Mouse (Mus musculus): ENCODE data around the gene Mthfsd. TPM values are rescaled to one million over a fixed set of nuclear protein-coding genes. Genes with fewer than 3 reads are reported as not detected.

Gene Mthfsd
- polyA plus RNA-seq, 1 experiment = 63.3 TPM

DNA sequence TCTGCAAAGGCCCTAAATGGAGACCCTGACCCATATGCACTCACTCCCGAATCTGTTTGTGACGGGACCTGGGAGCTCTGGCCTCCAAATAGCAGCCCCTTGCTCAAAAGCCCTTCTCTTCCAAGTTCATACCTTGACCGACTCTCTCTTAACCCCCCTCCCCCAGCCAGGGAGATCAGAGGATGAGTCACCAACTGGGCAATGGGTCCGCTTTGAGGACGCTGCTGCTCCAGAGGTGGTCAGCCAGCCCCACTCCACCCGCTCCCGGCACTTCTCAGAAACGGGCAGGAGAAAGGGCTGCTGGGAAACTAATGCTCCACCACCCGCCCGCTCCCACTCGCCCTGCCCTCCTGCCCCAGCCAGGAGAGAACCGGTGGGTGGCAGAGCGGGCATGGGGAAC, 32.3 kb downstream of the Mthfsd start:
- Histone ChIP-seq H3K4me3 (ENCODE audit: insufficient read depth, low read length) (no peak overlapping the region), H3K27ac (ENCODE audit: insufficient read depth, low read length) (no peak overlapping the region), H3K4me1 (ENCODE audit: control insufficient read depth, insufficient read depth, low read length) (no peaks in the 10 kb centered on the region)
- TF ChIP-seq CTCF (IDR thresholded peaks at IDR 0.05; ENCODE audit: borderline replicate concordance, insufficient read depth, low read length) (no peak), POLR2A (IDR thresholded peaks at IDR 0.05; ENCODE audit: low read depth, low read length) (no peak)

- Histone ChIP-seq H3K4me3 (ENCODE audit: insufficient read depth, low read length) (no peak overlapping the region), H3K4me1 (ENCODE audit: control insufficient read depth, insufficient read depth, low read length) (no peaks in the 10 kb centered on the region), H3K27ac (ENCODE audit: insufficient read depth, low read length) (no peak overlapping the region)
- no peak for TF ChIP-seq POLR2A (IDR thresholded peaks at IDR 0.05; ENCODE audit: low read depth, low read length)
- TF ChIP-seq CTCF (IDR thresholded peaks at IDR 0.05; ENCODE audit: borderline replicate concordance, insufficient read depth, low read length) = no peak
Observed at GRCm38 (mm10) chr8:121074848-121075145, 33.4 kb downstream of the Mthfsd start.

DNA sequence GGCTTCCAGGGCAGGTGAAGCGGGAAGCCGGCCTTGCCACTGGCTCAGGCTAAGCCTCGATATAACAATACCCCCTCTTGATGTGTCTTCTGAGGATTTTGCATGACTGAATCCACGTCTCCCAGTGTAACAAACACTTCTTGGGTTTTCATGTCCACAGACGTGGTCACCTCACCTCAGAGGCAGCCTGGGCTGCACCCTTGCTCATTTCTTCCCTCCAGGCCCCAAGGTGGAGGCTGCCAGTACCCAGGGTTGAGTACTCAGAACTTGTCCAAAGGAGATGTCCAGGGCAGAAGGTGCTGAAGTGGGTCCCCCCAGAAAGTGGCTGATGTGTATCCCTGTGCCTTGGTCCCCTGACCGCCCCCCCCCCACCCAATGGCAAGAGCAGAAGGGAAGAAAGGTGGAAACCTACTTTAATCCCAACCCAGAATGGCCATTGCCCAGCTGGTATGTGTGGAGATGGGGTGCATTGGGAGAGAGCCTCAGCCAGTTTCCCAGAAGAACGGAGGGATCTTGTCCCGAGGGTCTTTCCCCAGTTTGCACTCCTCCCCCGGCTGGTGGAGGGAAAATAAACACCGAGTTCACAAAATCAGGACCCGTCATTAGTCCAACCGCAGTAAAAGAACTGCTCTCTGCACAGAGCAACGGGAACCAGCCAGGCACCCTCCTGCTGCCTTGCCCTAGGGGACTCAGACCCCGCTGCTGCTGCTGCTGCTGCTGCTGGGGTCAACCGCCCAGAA, 33.9 kb downstream of the Mthfsd start:
- no peaks in the 10 kb centered on the region for H3K4me1 ChIP-seq (ENCODE audit: control insufficient read depth, insufficient read depth, low read length)
- no peak overlapping the region for H3K4me3 ChIP-seq (ENCODE audit: insufficient read depth, low read length)
- no peak overlapping the region for H3K27ac ChIP-seq (ENCODE audit: insufficient read depth, low read length)
- TF ChIP-seq POLR2A (IDR thresholded peaks at IDR 0.05; ENCODE audit: low read depth, low read length) = no peak
- no peak for TF ChIP-seq CTCF (IDR thresholded peaks at IDR 0.05; ENCODE audit: borderline replicate concordance, insufficient read depth, low read length)

DNA sequence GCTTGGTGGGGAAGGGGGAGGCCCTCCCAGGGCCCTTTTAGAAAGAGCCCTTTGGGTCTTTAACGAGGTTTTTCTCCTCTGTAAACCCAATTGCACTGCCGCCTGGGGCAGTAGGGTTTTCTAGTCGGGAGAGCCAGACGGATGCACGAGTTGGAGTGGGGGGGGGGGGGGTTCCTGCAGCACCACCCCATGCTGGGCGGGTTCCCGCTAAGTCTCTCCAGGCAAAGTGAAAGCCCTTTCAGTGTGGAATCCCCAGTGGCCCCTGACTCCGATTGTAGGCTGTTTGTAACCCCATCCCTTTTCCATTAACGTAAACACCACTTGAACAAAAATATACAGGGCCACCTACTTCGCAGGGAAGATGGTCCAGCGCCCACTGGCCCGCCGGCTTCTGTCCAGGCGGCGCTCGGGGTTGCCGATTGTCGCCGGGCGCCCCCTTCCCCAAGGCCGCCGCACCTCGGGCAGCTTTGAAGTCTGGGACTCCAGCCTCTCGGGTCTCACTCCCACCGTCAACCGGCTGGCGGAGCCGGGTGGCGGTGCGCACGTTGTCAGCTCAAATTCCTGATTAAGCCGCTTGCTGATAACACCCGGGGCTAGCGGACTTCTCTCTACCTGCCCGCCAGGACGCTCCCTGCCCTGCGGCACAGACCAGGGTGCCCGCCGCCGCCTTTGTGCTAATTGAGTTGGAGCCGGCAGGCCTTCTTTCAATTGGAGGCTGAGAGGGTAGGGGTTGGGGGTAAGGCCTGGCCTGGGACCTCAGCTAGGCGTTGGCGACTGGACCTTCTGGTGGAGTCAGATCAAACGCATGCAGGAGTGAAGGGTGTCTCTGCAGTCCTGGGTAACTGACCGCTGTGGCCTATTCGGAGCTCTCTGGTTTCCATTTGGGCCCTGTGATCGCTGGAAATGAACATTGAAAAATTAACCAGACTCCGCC, 34.8 kb downstream of the Mthfsd start:
- Histone ChIP-seq H3K27ac (ENCODE audit: insufficient read depth, low read length) (no peak overlapping the region), H3K4me3 (ENCODE audit: insufficient read depth, low read length) (no peak overlapping the region), H3K4me1 (ENCODE audit: control insufficient read depth, insufficient read depth, low read length) (no peaks in the 10 kb centered on the region)
- TF ChIP-seq CTCF (IDR thresholded peaks at IDR 0.05; ENCODE audit: borderline replicate concordance, insufficient read depth, low read length) (no peak), POLR2A (IDR thresholded peaks at IDR 0.05; ENCODE audit: low read depth, low read length) (no peak)

- no peak overlapping the region for H3K27ac ChIP-seq (ENCODE audit: insufficient read depth, low read length)
- H3K4me3 ChIP-seq (ENCODE audit: insufficient read depth, low read length) = no peak overlapping the region
- H3K4me1 ChIP-seq (ENCODE audit: control insufficient read depth, insufficient read depth, low read length) = no peaks in the 10 kb centered on the region
- TF ChIP-seq POLR2A (IDR thresholded peaks at IDR 0.05; ENCODE audit: low read depth, low read length) = no peak
- no peak for TF ChIP-seq CTCF (IDR thresholded peaks at IDR 0.05; ENCODE audit: borderline replicate concordance, insufficient read depth, low read length)
Observed at GRCm38 (mm10) chr8:121072406-121073130, 35.6 kb downstream of the Mthfsd start.

- TF ChIP-seq CTCF (IDR thresholded peaks at IDR 0.05; ENCODE audit: borderline replicate concordance, insufficient read depth, low read length) (no peak), POLR2A (IDR thresholded peaks at IDR 0.05; ENCODE audit: low read depth, low read length) (no peak)
- Histone ChIP-seq H3K27ac (ENCODE audit: insufficient read depth, low read length) (no peak overlapping the region), H3K4me1 (ENCODE audit: control insufficient read depth, insufficient read depth, low read length) (no peaks in the 10 kb centered on the region), H3K4me3 (ENCODE audit: insufficient read depth, low read length) (no peak overlapping the region)
Observed at GRCm38 (mm10) chr8:121071454-121071853, 36.7 kb downstream of the Mthfsd start.

DNA sequence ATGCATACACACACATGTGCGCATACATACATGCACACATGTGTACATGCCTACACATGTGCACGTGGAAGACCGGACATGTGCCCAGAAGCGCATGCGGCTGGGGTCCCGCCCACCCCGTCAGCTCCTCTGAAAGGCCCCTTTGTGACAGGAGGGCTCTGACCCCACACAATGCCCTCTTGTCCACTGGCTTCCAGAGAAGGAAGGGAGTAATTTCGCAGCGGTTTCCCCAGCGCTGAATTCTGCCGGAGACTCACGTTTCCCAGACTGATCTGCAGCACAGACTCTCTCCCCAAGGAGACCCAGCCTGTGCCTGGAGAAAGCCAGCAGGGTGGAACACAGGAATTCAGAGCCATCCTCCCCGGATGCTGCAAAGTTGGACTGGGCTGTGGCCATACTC, 44.5 kb downstream of the Mthfsd start:
- Histone ChIP-seq H3K4me3 (ENCODE audit: insufficient read depth, low read length) (no peak overlapping the region), H3K4me1 (ENCODE audit: control insufficient read depth, insufficient read depth, low read length) (no peaks in the 10 kb centered on the region), H3K27ac (ENCODE audit: insufficient read depth, low read length) (no peak overlapping the region)

DNA sequence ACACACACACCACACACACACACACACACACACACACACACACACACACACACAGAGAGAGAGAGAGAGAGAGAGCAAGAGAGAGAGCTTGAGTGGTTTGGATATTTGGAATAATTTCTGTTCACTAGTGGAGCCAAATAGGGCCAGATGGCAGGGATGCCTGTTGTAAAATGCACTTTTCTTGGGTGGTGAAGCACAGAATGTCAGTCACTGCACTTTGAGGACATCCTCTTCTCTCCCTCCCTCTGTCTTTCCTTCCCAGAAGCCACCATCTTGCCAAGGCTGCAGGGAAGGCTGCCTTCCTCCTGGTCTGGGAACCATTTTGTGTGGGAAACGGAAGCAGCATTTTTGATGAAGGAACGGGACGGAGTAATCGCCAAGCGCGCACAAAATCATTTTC, 45.7 kb downstream of the Mthfsd start:
- TF ChIP-seq CTCF (IDR thresholded peaks at IDR 0.05; ENCODE audit: borderline replicate concordance, insufficient read depth, low read length) = no peak
- TF ChIP-seq POLR2A (IDR thresholded peaks at IDR 0.05; ENCODE audit: low read depth, low read length) = no peak
- H3K4me1 ChIP-seq (ENCODE audit: control insufficient read depth, insufficient read depth, low read length) = no peaks in the 10 kb centered on the region
- H3K27ac ChIP-seq (ENCODE audit: insufficient read depth, low read length) = no peak overlapping the region
- no peak overlapping the region for H3K4me3 ChIP-seq (ENCODE audit: insufficient read depth, low read length)

More for the DNA sequence above, 44.5 kb downstream of the Mthfsd start:
- TF ChIP-seq POLR2A (IDR thresholded peaks at IDR 0.05; ENCODE audit: low read depth, low read length) (no peak), CTCF (IDR thresholded peaks at IDR 0.05; ENCODE audit: borderline replicate concordance, insufficient read depth, low read length) (no peak)

- Histone ChIP-seq H3K27ac (ENCODE audit: insufficient read depth, low read length) (no peak overlapping the region), H3K4me3 (ENCODE audit: insufficient read depth, low read length) (no peak overlapping the region), H3K4me1 (ENCODE audit: control insufficient read depth, insufficient read depth, low read length) (no peaks in the 10 kb centered on the region)
- TF ChIP-seq POLR2A (IDR thresholded peaks at IDR 0.05; ENCODE audit: low read depth, low read length) (no peak), CTCF (IDR thresholded peaks at IDR 0.05; ENCODE audit: borderline replicate concordance, insufficient read depth, low read length) (no peak)
Observed at GRCm38 (mm10) chr8:121059098-121059497, 49.1 kb downstream of the Mthfsd start.
